Mouse (Mus musculus): ENCODE results near the gene Fstl4. TPM values are rescaled to one million over a fixed set of nuclear protein-coding genes. Genes with fewer than 3 reads are reported as not detected.
"Not testable (repeated sequence)": the region's sequence is repeated elsewhere in the genome, so short reads cannot be mapped to it uniquely, and the experiment has no call there.

Fstl4 gene
- total RNA-seq, 2 experiments from 2014 or later = 15.6 to 16.2 TPM

- no peak for DNase-seq (ENCODE audit: extremely low spot score in 1 of 2, low spot score in 2 of 2)
- intact Hi-C loops (cut with DNase I) = no loop called here
Measured at GRCm38 (mm10) chr11:53140196-53140595, 375.8 kb downstream of the Fstl4 start.

DNA sequence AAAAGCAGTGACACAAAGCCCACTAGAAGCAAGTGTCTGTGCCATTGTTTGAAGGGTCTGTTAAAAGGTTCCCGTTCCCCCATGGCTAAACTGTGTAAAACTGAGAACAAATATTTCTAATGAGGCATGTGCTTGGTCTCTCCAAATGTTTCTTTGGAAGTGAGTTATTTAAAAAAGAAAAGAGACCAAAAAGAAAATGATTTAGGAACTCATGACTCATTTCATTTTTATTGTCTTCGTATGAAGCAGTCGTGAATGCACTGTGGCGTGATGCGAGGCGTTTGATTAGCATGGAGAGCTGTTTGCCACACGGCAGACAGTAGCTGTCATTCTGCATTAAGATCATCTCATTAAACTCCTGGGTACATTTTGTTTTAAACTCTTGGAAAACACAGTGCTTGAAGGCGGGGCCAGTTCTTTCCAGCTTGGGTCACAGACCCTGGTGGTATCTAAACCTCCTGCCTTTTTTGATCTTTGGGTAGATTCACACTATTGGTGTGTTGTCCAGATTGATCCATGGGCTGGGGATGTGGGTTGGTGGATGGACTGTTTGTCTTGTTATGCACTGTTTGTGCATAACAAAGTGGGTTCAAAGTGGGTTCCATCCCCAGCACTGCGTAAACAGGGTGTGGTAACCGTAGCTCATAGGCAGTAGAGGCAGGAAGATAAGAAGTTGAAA lies 376.4 kb downstream of the Fstl4 start:
- intact Hi-C loops (cut with DNase I) = no loop called here
- no peak for DNase-seq (ENCODE audit: extremely low spot score in 1 of 2, low spot score in 2 of 2)

DNA sequence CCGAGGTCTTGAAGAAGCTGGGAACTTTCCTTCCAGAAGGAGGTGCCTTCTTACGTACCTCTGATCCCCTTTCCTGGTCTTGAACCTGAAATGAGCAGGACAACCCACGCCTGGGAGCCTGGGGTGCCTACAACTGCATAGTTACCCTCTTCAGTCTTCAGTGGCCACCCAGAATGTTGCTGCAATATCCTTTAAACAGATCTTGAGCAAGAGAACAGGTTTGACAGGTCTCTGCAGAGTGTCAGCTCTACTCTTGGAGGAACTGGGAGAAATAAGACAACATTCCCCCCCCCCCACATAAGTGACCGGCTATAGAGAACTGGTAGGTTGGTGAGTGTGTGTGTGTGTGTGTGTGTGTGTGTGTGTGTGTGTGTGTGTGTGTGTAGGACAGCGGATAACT lies 379.1 kb downstream of the Fstl4 start:
- intact Hi-C loops (cut with DNase I) = no loop called here
- no peak for DNase-seq (ENCODE audit: extremely low spot score in 1 of 2, low spot score in 2 of 2)

- intact Hi-C loops (cut with DNase I) = no loop called here
- DNase-seq (ENCODE audit: extremely low spot score in 1 of 2, low spot score in 2 of 2) = no peak
Measured at GRCm38 (mm10) chr11:53144506-53144905, 380.1 kb downstream of the Fstl4 start.

DNA sequence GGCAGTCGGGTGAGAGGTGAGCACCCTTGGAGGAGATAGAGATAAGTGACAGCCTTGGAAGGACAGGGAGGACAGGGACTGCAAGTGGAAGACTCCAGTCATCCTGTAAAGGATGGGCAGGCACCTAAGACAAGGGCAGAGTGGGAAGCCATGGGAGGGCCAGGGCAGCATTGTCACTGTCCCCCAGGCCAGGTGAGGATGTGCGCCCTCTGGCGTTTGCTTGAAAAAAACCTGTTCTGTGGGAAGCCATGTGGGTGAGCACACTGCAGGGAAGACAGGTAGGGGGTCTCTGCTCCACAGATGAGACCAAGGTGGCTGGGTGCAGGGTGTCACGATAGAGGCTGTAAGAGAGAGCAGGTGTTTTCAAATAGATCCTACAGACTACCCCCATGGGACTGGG lies 381.9 kb downstream of the Fstl4 start:
- intact Hi-C loops (cut with DNase I) = no loop called here
- DNase-seq (ENCODE audit: extremely low spot score in 1 of 2, low spot score in 2 of 2) = peak in 1 of 2 experiments; percentile 38

DNA sequence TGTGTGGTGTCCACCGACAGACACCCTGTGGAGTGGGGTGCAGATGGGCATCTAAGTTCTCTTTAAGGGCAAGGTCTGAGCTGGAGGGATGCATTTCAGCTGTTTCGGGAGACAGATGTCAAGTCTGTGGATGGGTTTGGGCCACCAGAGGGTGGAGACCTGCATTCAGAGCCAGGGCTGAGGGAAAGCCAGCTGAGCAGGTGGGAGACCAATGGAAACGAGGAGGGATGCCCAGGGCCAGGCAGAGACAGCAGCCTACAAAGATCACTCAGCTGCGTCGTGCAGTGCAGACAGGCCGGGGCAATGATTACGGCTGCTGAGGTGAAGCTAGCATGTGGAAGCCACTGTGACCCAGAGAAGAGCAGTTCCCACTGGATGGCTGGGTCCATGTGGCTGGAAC lies 392.0 kb downstream of the Fstl4 start:
- intact Hi-C loops (cut with DNase I) = no loop called here
- no peak for DNase-seq (ENCODE audit: extremely low spot score in 1 of 2, low spot score in 2 of 2)

DNA sequence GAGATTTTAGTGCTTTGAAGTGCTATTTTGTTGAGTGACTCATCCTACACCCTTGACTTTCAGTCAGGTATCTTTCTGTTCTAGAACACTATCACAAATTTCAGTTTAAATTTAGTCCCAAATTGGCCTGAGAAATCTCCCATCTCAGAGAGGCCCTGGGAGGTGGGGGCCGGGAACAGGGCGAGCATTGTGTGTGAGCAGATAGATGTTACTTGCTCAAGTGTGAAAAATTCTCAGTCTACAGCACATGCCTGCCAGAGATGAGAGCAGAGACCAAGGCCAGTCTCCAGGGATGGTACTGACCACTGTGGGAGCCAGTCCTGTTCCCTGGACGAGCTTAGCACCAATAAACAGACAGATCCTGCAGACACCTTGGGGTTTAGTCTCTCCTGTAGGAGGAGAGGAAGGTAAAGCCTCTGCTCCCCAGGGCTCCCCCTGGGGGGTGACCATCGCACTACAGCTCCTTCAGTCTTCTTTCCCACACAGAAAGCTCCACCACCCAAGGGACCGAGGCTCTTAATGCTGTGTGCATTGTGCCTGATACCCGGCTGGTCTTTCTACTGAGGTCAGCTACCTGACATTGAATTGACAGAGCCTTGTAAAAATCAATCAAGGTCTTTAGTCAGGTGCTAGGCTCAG lies 393.3 kb downstream of the Fstl4 start:
- no peak for DNase-seq (ENCODE audit: extremely low spot score in 1 of 2, low spot score in 2 of 2)
- intact Hi-C loops (cut with DNase I) = no loop called here

GRCm38 (mm10) chr11:53162385-53162784 lies 398.0 kb downstream of the Fstl4 start:
- intact Hi-C loops (cut with DNase I) = no loop called here
- DNase-seq (ENCODE audit: extremely low spot score in 1 of 2, low spot score in 2 of 2) = no peak

DNA sequence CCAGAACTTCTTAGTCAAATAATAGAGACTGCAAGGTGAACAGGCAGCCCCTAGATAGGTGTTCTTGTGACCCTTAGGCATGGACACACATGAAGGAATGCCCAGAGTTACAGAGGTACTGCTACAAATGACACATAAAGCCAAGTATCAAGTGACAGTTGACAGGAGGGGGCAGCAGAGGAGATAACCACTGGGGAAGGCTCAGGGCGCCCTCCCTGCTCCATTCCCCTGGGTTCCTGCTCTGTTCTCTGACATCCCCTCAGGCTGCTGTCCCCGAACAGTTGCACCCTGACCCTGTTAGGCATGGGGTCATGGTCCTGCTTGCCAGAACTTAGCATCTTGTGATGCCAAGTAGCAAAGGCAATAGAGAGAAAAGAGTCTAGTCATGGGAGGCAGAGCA lies 402.0 kb downstream of the Fstl4 start:
- intact Hi-C loops (cut with DNase I) = no loop called here
- DNase-seq (ENCODE audit: extremely low spot score in 1 of 2, low spot score in 2 of 2) = no peak

- intact Hi-C loops (cut with DNase I) = no loop called here
- no peak for DNase-seq (ENCODE audit: extremely low spot score in 1 of 2, low spot score in 2 of 2)
Measured at GRCm38 (mm10) chr11:53182177-53182852, 417.9 kb downstream of the Fstl4 start.

GRCm38 (mm10) chr11:53182858-53183257 lies 418.4 kb downstream of the Fstl4 start:
- DNase-seq (ENCODE audit: extremely low spot score in 1 of 2, low spot score in 2 of 2) = peak; percentile 5 to 61
- intact Hi-C loops (cut with DNase I) = no loop called here

DNA sequence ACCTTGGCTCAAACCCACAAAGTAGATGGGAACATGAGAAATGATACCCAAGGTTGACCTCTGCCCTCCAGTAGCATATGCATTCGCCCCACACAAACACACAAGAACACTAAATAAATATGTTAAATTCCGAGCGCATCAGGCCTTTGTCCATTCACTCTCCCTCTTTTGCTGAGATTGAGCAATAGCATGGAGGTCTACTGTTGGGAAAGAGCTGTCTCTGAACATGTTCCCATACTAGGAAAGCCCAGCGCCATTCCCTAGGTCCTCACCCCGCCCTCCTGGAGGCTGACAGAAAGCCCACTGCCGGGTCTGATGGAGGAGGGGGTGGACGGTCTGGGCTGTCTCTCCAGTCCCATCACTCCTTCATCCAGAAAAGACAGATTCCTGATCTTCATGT lies 419.6 kb downstream of the Fstl4 start:
- intact Hi-C loops (cut with DNase I) = no loop called here
- no peak for DNase-seq (ENCODE audit: extremely low spot score in 1 of 2, low spot score in 2 of 2)

DNA sequence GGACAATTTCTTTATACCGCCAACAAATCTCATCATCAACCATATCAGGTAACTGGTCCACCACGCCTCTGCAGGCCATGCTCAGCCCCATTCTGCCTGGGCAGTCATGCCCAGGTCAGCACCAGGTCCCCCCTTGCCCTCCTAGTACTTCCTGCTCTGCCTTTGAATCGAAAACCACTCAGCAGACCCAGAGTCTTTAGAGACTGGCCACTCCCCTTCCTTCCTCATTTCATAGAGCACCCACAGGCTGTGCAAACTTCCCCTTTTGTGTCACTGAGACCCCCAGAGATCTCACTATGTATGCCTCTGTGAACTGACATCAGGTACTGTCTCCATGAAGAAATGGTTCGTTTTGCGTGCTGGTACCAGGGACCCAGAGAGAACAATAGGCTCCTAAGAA lies 420.3 kb downstream of the Fstl4 start:
- no peak for DNase-seq (ENCODE audit: extremely low spot score in 1 of 2, low spot score in 2 of 2)
- intact Hi-C loops (cut with DNase I) = no loop called here

- DNase-seq (ENCODE audit: extremely low spot score in 1 of 2, low spot score in 2 of 2) = peak in 1 of 2 experiments; percentile 18
- intact Hi-C loops (cut with DNase I) = no loop called here
Measured at GRCm38 (mm10) chr11:53187427-53188140, 423.1 kb downstream of the Fstl4 start.

DNA sequence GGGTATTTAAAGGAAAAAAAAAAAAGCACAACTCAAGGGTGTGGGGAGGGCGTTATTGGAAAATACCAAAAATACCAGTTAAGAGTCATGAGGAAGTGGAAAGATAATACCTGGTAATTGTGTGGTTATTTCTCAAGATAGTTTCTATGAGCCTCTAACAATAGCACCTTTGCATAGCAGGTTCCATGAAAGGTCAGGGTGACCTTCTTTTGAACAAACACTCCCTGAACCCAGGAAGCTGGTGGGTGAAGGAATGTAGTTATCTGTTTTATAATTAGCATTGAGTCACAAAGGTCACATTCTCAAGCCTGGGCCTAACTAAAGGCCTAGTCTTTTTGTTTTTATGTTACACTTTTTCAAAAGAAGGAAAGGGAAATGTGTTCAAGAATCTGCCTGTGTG lies 432.1 kb downstream of the Fstl4 start:
- intact Hi-C loops (cut with DNase I); DNase-seq (ENCODE audit: extremely low spot score in 1 of 2, low spot score in 2 of 2): not testable (repeated sequence)

DNA sequence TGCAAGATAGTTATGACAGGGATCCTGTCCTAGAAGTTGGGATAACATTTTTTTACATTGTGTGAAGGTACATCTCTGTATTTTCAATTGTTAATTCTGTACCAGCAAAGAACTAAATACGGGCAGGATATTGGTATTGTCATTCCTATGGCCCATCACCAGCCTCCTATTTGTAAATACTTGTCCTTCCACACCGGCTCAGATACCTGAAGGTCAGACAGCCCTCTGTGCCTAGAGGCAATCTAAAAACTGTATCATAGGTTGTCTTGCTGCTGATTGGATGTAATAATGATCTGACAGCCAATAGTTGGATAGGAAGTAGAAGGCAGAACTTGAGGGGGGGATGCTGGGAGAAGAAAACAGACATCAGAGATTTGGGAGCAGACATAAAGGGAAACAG lies 432.7 kb downstream of the Fstl4 start:
- intact Hi-C loops (cut with DNase I) = no loop called here
- no peak for DNase-seq (ENCODE audit: extremely low spot score in 1 of 2, low spot score in 2 of 2)

GRCm38 (mm10) chr11:53202459-53203250 lies 438.2 kb downstream of the Fstl4 start:
- DNase-seq (ENCODE audit: extremely low spot score in 1 of 2, low spot score in 2 of 2) = no peak
- intact Hi-C loops (cut with DNase I) = no loop called here

DNA sequence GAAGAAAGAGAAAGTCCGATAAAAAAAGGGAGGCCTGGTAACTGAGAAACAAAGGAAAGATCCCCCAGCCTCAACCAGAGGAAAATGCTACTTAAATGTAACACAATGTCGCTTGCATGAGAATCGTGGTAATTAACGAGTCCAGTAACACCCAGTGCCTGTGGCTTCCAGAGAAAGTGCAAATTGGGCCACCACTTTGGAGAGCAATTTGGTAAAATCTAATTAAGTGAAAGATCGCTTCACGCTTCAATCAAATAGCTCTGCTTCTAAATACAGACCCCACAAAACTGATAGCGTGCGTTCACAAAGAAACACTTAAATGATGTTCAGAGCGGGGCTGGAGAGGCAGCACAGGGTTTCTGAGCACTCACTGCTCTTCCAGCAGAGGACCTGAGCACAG lies 446.4 kb downstream of the Fstl4 start:
- intact Hi-C loops (cut with DNase I) = no loop called here

DNA sequence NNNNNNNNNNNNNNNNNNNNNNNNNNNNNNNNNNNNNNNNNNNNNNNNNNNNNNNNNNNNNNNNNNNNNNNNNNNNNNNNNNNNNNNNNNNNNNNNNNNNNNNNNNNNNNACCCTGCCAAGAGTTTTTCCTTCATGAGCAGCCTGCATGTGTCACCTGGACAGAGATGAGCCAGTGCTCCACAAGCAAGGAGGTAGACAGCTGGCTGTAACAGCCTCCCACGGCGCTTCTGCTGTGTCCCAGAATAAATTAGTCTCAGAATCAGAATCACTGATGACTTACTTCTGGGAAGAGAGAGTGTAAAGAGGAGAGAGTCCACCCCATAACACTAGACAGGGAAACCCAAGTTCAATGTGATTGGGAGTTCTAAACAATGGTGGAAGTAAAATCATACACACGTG lies 464.6 kb downstream of the Fstl4 start:
- no peak for DNase-seq (ENCODE audit: extremely low spot score in 1 of 2, low spot score in 2 of 2)
- intact Hi-C loops (cut with DNase I) = no loop called here

More for the DNA sequence above, 446.4 kb downstream of the Fstl4 start:
- no peak for DNase-seq (ENCODE audit: extremely low spot score in 1 of 2, low spot score in 2 of 2)

Data from left cerebral cortex, postnatal 10 days (tissue).